Mouse (Mus musculus) ovary, postnatal 10 days (tissue): ENCODE results near the gene Sfi1.
"Not testable (repeated sequence)": the region's sequence is repeated elsewhere in the genome, so short reads cannot be mapped to it uniquely, and the experiment has no call there.

Experiments used
- DNase-seq: peaks from one replicate; pipeline ENCODE4 v3.0.0; 2022; ENCODE audit warnings: low spot score

Gene Sfi1

GRCm38 (mm10) chr11:3145359-3146165 lies 47.7 kb downstream of the Sfi1 start:
- DNase-seq: not testable (repeated sequence)

DNA sequence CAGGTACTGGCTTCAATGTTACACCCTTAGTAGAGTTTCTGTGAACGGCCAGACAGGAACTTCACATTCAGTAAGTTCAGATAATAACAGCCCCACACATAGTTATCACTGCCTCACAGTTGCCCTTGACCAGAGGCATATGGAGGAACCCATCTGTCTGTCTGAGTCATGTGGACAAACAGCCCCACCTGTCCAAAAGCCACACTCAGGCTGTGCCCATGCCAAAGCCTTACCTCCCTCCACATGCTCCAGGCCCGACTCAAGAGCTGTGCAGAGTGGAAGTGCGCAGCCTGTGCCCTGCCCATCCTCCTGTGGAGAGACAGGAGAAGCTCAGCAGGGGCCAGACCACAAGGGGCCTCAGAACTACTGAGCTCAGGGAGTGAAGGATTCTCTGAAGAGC lies 49.3 kb downstream of the Sfi1 start:
- DNase-seq: not testable (repeated sequence)

- DNase-seq: peak; percentile 98
Measured at GRCm38 (mm10) chr11:3142413-3142812, 50.9 kb downstream of the Sfi1 start.

GRCm38 (mm10) chr11:3140967-3141535 lies 52.2 kb downstream of the Sfi1 start:
- DNase-seq: not testable (repeated sequence)

GRCm38 (mm10) chr11:3138323-3138722 lies 54.9 kb downstream of the Sfi1 start:
- peak; percentile 55 for DNase-seq

DNA sequence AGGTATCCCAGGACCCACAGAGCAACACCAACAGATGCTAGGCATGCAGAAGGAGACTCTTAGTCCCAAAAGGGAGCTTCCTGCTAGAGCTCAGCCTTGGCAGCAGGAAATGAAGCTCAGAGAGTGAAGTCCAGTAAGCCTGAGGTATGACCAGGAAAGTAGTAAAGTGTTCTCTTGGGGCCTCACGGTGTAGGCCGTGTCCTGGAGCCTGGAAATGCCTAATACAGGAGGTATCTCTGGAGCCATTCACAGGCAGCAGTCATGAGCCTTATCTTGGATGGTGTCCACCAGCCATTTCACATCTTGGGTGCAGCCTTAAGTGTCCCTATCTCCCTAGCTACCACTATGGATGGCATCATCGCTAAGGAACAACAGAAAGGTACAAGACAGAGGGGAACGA lies 56.0 kb downstream of the Sfi1 start:
- DNase-seq: not testable (repeated sequence)

GRCm38 (mm10) chr11:3135956-3136355 lies 57.3 kb downstream of the Sfi1 start:
- not testable (repeated sequence) for DNase-seq

- DNase-seq: not testable (repeated sequence)
Measured at GRCm38 (mm10) chr11:3135391-3135790, 57.9 kb downstream of the Sfi1 start.

- not testable (repeated sequence) for DNase-seq
Measured at GRCm38 (mm10) chr11:3133360-3133759, 59.9 kb downstream of the Sfi1 start.

GRCm38 (mm10) chr11:3132957-3133356 lies 60.3 kb downstream of the Sfi1 start:
- not testable (repeated sequence) for DNase-seq

- DNase-seq: peak; percentile 86
Measured at GRCm38 (mm10) chr11:3132001-3132400, 61.3 kb downstream of the Sfi1 start.

DNA sequence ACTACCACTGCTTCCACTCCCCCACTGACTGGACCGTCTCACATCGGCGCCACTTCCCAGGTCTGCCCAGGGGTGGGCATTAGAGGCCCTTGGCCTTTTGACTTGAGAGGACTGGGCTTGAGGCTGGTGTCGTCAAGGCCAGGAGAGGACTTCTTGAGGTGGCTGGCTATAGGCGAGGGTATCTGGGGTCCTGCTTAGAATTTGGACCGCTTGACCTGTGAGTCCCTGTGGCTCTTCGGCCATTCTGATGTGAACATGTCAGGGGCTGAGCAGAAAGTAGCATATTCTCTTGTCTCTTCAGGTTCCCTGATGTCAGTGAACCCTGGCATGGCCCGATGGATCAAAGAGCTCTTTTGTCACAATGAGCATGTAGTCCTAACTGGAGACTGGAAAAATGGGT lies 63.4 kb downstream of the Sfi1 start:
- peak; percentile 95 for DNase-seq

- DNase-seq: not testable (repeated sequence)
Measured at GRCm38 (mm10) chr11:3129276-3129675, 64.0 kb downstream of the Sfi1 start.

- not testable (repeated sequence) for DNase-seq
Measured at GRCm38 (mm10) chr11:3127303-3127795, 65.9 kb downstream of the Sfi1 start.

DNA sequence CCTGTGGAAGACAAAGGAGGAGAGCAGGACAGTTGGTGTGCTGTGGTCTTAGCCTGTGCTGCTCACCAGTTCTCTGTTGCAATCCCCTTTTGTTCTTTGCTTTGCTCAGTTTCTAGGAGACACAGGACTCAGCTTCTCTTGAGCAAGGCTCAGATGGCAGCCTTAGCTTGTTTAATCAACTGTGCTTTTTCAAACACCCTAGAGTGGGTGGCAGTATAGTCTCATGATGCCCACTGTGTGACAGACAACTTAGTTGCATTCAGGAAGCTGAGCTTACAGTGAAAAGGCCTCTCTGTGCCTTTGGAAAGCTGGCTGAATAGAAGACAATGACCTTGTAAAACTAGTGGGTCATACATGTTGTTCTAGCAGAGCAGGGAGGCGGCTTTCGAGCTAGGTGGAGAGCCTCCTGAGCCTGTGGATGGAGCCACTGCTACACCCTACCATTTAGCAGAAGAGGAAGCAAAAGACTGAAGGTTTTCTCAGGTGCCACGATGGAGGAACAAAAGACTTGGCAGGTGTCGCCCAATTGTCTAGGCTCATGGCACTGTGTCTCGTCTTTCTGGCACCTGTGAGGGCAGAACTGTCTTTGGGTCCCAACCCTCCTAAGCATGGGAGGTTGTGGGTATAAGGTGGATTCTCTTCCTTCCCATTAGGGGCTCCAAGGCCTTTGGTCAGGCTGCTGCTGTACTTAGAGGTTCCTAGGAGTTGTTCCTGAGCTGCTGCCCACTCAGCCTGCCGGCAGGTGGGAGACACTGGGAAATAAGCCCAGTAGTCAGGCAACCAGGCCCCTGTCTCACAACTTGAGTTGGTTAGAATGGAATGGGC lies 66.6 kb downstream of the Sfi1 start:
- DNase-seq: peak; percentile 100

GRCm38 (mm10) chr11:3125922-3126321 lies 67.3 kb downstream of the Sfi1 start:
- not testable (repeated sequence) for DNase-seq

DNA sequence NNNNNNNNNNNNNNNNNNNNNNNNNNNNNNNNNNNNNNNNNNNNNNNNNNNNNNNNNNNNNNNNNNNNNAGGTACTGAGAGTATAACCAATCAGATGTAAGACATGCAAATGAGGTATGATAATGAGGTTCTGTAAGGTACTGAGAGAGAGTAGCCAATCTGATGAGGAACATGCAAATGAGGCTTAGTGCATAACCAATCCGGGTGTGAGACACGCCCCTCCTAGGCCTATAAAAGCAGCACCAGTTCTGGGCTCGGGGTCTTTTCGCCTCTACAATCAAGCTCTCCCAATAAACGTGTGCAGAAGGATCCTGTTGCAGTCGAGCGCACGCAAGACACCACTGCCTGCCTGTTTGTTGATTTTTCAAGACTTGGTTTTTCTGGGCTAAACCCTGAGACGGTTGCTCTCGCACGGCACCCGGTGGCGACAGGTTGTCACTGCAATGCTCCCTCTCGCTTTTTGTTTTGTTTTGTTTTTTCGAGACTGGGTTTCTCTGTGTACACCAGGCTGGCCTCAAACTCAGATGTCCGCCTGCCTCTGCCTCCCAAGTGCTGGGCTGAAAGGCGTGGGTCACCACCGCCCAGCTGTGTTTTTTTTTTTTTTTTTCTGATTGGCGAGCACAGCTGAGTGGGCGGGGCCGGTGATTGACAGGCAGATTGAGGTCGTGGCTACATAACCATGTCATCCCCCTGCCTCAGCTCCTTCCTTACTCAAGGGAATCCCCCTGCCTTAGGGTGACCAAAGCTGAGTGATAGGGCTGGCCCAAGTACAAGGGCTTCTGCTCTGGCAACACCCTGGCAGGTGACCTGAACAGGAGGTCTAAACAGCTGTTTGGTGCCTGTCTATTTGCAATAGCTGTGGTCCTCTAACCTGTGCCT lies 68.1 kb downstream of the Sfi1 start:
- DNase-seq: not testable (repeated sequence)

DNA sequence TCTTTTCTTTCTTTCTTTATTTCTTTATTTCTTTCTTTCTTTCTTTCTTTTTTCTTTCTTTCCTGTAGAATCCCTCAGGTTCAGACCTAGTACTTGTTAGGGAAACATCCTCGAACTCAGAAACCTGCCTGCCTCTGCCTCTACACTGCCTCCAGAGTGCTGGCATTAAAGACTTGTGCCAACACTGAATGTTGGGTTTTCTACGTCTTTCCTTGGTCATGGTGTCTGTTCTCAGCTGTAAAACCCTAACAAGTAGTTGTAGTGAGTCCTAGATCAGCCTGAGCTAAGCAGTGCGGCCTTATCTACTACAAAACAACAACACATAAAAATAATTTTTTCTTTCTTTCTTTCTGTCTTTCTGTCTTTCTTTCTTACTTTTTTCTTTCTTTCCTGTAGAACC lies 78.9 kb downstream of the Sfi1 start:
- no peak for DNase-seq

- DNase-seq: no peak
Measured at GRCm38 (mm10) chr11:3106154-3106553, 87.1 kb downstream of the Sfi1 start.

DNA sequence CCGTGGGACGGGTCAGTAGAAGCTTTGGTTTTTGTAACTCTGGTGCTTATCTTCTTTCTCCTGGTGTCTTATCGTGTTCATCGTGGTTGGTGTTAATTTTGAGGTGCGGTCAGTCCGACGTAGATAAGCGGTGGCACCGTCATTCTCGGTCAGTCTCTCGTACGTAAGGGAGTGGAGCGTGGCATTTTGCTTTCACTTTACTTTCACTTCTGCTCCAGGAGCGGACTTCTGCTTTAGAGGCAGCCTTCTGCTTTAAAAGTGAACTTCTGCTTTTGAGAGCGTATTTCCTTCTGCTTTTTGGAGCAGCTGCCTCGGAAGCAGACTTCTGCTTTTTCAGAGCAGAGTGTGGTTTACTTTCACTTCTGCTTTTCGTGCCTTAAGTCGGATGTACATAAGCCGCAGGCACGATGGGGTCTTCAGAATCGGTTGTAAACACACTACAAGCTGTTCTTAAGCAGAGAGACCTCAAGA lies 88.0 kb downstream of the Sfi1 start:
- DNase-seq: no peak
